8 mouse cellular contexts compared by ENCODE assay signal in the genomic region with DNA sequence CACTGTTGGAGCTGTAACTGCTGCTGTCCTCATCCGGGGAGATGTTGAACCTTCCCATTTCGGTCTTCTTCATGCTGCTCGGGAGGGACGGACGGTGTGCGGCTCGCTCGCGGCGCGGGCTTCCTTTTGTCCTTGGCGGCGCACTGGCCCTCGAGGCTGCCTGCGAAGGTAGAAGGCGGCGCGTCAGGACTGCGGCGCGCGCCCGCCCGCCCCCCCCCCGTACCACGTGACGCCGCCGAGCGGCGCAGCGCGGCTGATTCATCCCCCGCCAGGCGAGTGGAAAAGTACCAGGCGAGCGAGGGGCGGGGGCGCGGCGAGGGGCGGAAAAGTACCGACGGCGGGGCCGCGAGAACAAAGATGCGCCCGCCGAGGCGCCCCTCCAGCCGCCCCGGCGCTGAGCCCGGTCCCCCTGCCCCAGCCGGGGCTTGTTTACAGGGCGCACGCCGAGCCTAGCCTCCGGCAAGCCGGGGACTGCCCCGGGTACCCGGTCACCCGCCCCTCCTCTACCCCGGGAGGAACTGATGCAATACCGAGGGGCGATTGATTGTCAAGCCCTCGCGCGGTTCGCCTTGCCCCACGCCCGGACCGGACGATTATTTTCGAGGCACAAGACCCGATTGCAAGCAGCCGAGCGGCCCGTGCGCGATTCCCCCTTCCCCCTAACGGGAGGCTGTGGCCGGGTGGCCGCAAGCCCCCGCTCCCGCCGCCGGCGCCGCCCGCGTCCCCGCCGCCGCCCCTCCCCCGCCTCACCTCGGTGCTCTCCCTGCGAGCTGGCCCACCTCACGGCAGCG. TPM values are rescaled to one million over a fixed set of nuclear protein-coding genes. Genes with fewer than 3 reads are reported as not detected.
A peak's percentile ranks its signal among the peaks of the same experiment; 100 is the strongest.
DNase-seq lines count a peak whose midpoint lies in the region; ATAC-seq and TF ChIP-seq lines count a peak whose summit lies in the region.

No protein-coding gene starts in this region.

- DNase-seq in adrenal gland, adult (ENCODE audit: inconsistent age in 2 of 2, low spot score in 1 of 2) = peak; percentile 90 to 96
- DNase-seq in gastrocnemius, adult 8-10 months (ENCODE audit: low spot score in 2 of 2) = peak; percentile 73 to 75
- DNase-seq in hindbrain, postnatal 0 days (ENCODE audit: low spot score) = peak; percentile 93
- DNase-seq in left cerebral cortex, adult 8-10 months (ENCODE audit: low spot score in 2 of 2) = peak; percentile 70 to 76
- peak; percentile 90 for DNase-seq in right cerebral cortex, adult 18-20 months
- peak; percentile 85 for DNase-seq in urinary bladder, adult 2 months (ENCODE audit: low spot score)

- H3K4me3 ChIP-seq in cortical plate, adult 2 months (ENCODE audit: insufficient read depth, low read length) = peak overlapping the region; percentile 86
- H3K4me3 ChIP-seq in hindbrain, postnatal 0 days (ENCODE audit: low read length) = peak overlapping the region; percentile 96

- peak; percentile 90 for ATAC-seq in hindbrain, postnatal 0 days
- ATAC-seq in megakaryocyte, adult 5-6 weeks (ENCODE audit: poor library complexity, severe bottlenecking) = peak; percentile 53

- H3K4me1 ChIP-seq in cortical plate, adult 2 months (ENCODE audit: control insufficient read depth, insufficient read depth, low read length) = peaks cover 2% of the 10 kb centered on the region; the same call in 1 of the 2 replicates
- H3K4me1 ChIP-seq in hindbrain, postnatal 0 days (ENCODE audit: insufficient read depth, low read length) = peaks cover 8% of the 10 kb centered on the region; the same call in 1 of the 2 replicates

- peak; percentile 61 for TF ChIP-seq POLR2A in cortical plate, adult 2 months (IDR thresholded peaks at IDR 0.05; ENCODE audit: extremely low read depth, insufficient read depth, low read length)

- peak overlapping the region; percentile 99 for H3K9ac ChIP-seq in hindbrain, postnatal 0 days (replicated peaks; ENCODE audit: low read length)

- H3K9me3 ChIP-seq in hindbrain, postnatal 0 days (ENCODE audit: low read length) = no peaks in the 10 kb centered on the region

- no peak for TF ChIP-seq CTCF in cortical plate, adult 2 months (IDR thresholded peaks at IDR 0.05; ENCODE audit: extremely low read depth, insufficient read depth, low read length)
- TF ChIP-seq CTCF in hindbrain, postnatal 0 days (IDR thresholded peaks at IDR 0.05; ENCODE audit: low read depth) = no peak

- peaks cover 17% of the 10 kb centered on the region; the same call in 1 of the 2 replicates for H3K36me3 ChIP-seq in hindbrain, postnatal 0 days (ENCODE audit: insufficient read depth, low read length)

- 2% methylated on average over 75 of the region's 101 CpGs for WGBS in hindbrain, postnatal 0 days

- peak overlapping the region; percentile 76 for H3K4me2 ChIP-seq in hindbrain, postnatal 0 days (ENCODE audit: low read depth, low read length)

- no peaks in the 10 kb centered on the region for H3K27me3 ChIP-seq in hindbrain, postnatal 0 days (ENCODE audit: insufficient read depth, low read length)

- H3K27ac ChIP-seq in cortical plate, adult 2 months (ENCODE audit: insufficient read depth, low read length) = peak overlapping the region; percentile 100
- H3K27ac ChIP-seq in hindbrain, postnatal 0 days = peak overlapping the region; percentile 99

RNA-seq across cellular contexts. Expression of a gene that starts 0.7 kb away (rescaled TPM):
- polyA plus RNA-seq in cortical plate, adult 2 months (2012; rRNA removed) = 52.4 and 58.6 TPM in 2 replicates
- 100 to 1,000 TPM in 1 of 4 experiments, 10 to 100 TPM in 3; 60.8 to 209 (median 73.5) TPM for total RNA-seq in gastrocnemius, adult 8-10 months (2022)
- total RNA-seq in hindbrain, postnatal 0 days (2014; rRNA removed) = 82.1 and 85.3 TPM in 2 replicates
- polyA plus RNA-seq in hindbrain, postnatal 0 days (2015; fragmentation: Nextera tagmentation; extraction: Ambion mirVana) = 72.4 and 74.4 TPM in 2 replicates
- total RNA-seq in left cerebral cortex, adult 8-10 months (2022) = 10 to 100 TPM; 81.1 to 86.9 (median 83.9) TPM
- 125 and 137 TPM in 2 replicates for total RNA-seq in megakaryocyte, adult 5-6 weeks (2015)
- 63.8 and 68.3 TPM in 2 replicates for total RNA-seq in megakaryocyte, adult 5-6 weeks (2017)
- 89.3 and 90.6 TPM in 2 replicates for polyA plus RNA-seq in urinary bladder, adult 2 months (2012; rRNA removed)

RNA-seq across cellular contexts. Expression of a gene that starts 56.1 kb away (rescaled TPM):
- polyA plus RNA-seq in cortical plate, adult 2 months (2012; rRNA removed) = 57.3 and 59.2 TPM in 2 replicates
- 1 to 10 TPM in 2 of 4 experiments, under 1 TPM in 2; 0.45 to 2.5 (median 1.0) TPM for total RNA-seq in gastrocnemius, adult 8-10 months (2022)
- total RNA-seq in hindbrain, postnatal 0 days (2014; rRNA removed) = 82.6 and 89.1 TPM in 2 replicates
- 109 and 115 TPM in 2 replicates for polyA plus RNA-seq in hindbrain, postnatal 0 days (2015; fragmentation: Nextera tagmentation; extraction: Ambion mirVana)
- 100 to 1,000 TPM; 104 to 111 (median 110) TPM for total RNA-seq in left cerebral cortex, adult 8-10 months (2022)
- total RNA-seq in megakaryocyte, adult 5-6 weeks (2015) = 58.7 and 69.9 TPM in 2 replicates
- 43.8 and 48.4 TPM in 2 replicates for total RNA-seq in megakaryocyte, adult 5-6 weeks (2017)
- 13.9 and 21.5 TPM in 2 replicates for polyA plus RNA-seq in urinary bladder, adult 2 months (2012; rRNA removed)

Comparison
In these comparisons a context has a peak if more than half of its experiments do, and no peak if none do; other contexts are left out.
1. Peak in every context shown above with its lines: DNase-seq, ATAC-seq, H3K4me3 ChIP-seq and H3K27ac ChIP-seq.
2. RNA of a gene that starts 56.1 kb away (total RNA-seq): 104 to 111 TPM in left cerebral cortex, adult 8-10 months, 82.6 to 89.1 TPM in hindbrain, postnatal 0 days and 43.8 to 69.9 TPM in megakaryocyte, adult 5-6 weeks; 0.45 to 2.5 TPM in gastrocnemius, adult 8-10 months; every median in the first group is over 10 times any median in the second.